Mouse (Mus musculus): ENCODE results near the gene Prepl.

GRCm38 (mm10) chr17:85018794-85019193 is 71.2 kb downstream of the Prepl start:
- TF ChIP-seq CTCF (IDR thresholded peaks at IDR 0.05) (no peak), EP300 (IDR thresholded peaks at IDR 0.05; ENCODE audit: insufficient read depth, low read depth, low read length) (no peak), POLR2A (IDR thresholded peaks at IDR 0.05; ENCODE audit: insufficient read depth, low read depth, low read length) (no peak)

Measured in heart, adult 2 months (tissue).